Mouse (Mus musculus) forebrain, embryonic 16.5 days (tissue): ENCODE data around the gene Schip1. TPM values are rescaled to one million over a fixed set of nuclear protein-coding genes. Genes with fewer than 3 reads are reported as not detected.
A peak's percentile ranks its signal among the peaks of the same experiment; 100 is the strongest.

Source experiments
- ATAC-seq: fragments of 200-750 bp; cut with Nextera tagmentation; 2 replicates; pipeline ENCODE4 v1.8.0; 2017; ENCODE audit warnings: mild to moderate bottlenecking, moderate library complexity
- H3K27ac ChIP-seq: fragments of 300-500 bp; sonication (generic); 2 replicates; pipeline ENCODE4 v1.5.1; 2014; ENCODE audit warnings: low read length, control low read depth
- H3K27me3 ChIP-seq: fragments of 300-500 bp; sonication (generic); replicated peaks from 2 replicates; pipeline ENCODE4 v1.6.1; 2014; ENCODE audit warnings: low read length; ENCODE audit not compliant: control insufficient read depth, insufficient read depth
- H3K36me3 ChIP-seq: fragments of 300-500 bp; sonication (generic); 2 replicates; pipeline ENCODE4 v1.6.1; 2014; ENCODE audit not compliant: control insufficient read depth, insufficient read depth
- H3K4me1 ChIP-seq: fragments of 300-500 bp; sonication (generic); replicated peaks from 2 replicates; pipeline ENCODE4 v1.6.1; 2014; ENCODE audit warnings: low read length; ENCODE audit not compliant: control insufficient read depth, insufficient read depth
- H3K4me2 ChIP-seq: fragments of 300-500 bp; sonication (generic); 2 replicates; pipeline ENCODE4 v1.6.1; 2014; ENCODE audit warnings: mild to moderate bottlenecking, low read length, control low read depth
- H3K4me3 ChIP-seq: fragments of 300-500 bp; sonication (generic); replicated peaks from 2 replicates; pipeline ENCODE4 v1.5.1; 2014; ENCODE audit warnings: mild to moderate bottlenecking, low read length, control low read depth
- H3K9ac ChIP-seq: fragments of 300-500 bp; sonication (generic); replicated peaks from 2 replicates; pipeline ENCODE4 v1.6.1; 2014; ENCODE audit warnings: low read depth, low read length, control low read depth
- H3K9me3 ChIP-seq: fragments of 300-500 bp; sonication (generic); 2 replicates; pipeline ENCODE4 v1.6.1; 2016; ENCODE audit warnings: low read length; ENCODE audit not compliant: control insufficient read depth
- WGBS: fragments of 180-500 bp; shearing (Covaris S2); extraction: QIAGEN DNeasy Blood & Tissue Kit; methylation state at CpG from one replicate; pipeline ENCODE4 v1.1.7; 2014; 5-methylcytosine and 5-hydroxymethylcytosine counted together
- polyA plus RNA-seq: library from polyadenylated mRNA; unstranded; fragments of >200 nt; fragmentation: Nextera tagmentation; extraction: Ambion mirVana; gene quantifications from 2 replicates; pipeline ENCODE4 v1.2.1, GENCODE M21; 2015

Gene Schip1
- polyA plus RNA-seq, 1 experiment from 2014 or later, result 173 TPM

DNA sequence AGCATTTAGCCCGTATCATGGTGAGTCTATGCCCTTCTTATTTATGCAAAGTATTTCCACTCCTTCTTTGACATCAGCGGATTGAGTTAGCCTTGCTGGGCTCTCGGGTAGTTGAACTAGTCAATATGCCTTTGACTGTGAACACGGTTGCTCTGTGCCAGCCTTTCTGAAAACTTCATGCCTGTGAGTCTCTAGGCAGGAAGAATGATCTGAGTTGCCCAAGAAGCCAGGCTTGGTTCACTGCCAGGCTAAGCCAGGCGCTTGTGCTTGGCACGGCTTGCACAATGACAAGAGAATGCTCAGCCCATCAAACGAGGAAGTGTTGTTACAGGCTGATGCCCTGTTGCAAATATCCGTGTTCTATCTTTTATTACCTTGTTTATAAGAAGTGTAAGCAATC, 499.3 kb downstream of the Schip1 start:
- H3K4me2 ChIP-seq, result no peak overlapping the region
- no peak overlapping the region for H3K4me3 ChIP-seq
- H3K4me1 ChIP-seq, result peaks cover 22% of the 10 kb centered on the region
- H3K27ac ChIP-seq, result no peak overlapping the region
- no peaks in the 10 kb centered on the region for H3K36me3 ChIP-seq
- no peaks in the 10 kb centered on the region for H3K27me3 ChIP-seq
- no peak overlapping the region for H3K9ac ChIP-seq
- 27% methylated on average over 8 of the region's 8 CpGs for WGBS
- H3K9me3 ChIP-seq, result no peaks in the 10 kb centered on the region
- peak; percentile 69; the same call in 1 of the 2 replicates for ATAC-seq

DNA sequence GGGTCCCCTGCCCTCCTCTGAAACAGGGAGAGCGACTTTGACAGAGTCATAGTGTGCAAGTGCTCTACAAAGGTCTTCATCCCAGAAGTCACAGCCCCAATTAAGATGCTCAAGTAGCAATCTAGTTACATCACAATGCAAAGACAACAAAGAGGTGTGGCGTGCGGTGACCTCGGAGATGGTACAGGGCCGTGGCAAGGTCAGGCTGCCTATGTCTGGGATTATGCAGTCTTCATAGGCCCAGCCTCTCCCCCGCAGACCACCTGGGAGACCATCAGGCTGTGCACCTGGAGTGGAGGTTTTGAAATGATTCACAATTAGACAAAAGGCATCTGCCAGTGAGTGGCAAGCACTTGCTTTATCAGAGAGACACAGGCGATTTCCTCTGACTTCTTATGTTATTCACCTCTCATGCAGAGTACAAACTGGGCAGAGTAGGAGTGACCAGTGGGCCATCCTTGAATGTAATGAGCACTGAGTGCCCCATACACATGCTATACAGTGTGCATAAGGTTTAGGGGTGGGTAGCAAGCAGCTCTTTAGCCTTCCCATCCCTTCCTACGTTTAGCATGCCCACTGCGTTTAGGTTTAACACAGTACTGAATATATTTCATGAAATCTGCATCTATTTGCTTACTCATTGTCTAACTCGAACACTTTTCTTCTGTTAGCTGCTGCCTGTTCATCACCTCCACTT, 500.5 kb downstream of the Schip1 start:
- peak; percentile 26 for ATAC-seq
- Histone ChIP-seq H3K9me3 (no peaks in the 10 kb centered on the region), H3K36me3 (no peaks in the 10 kb centered on the region), H3K9ac (no peak overlapping the region), H3K27me3 (no peaks in the 10 kb centered on the region), H3K27ac (no peak overlapping the region; the same call in 1 of the 2 replicates), H3K4me1 (peaks cover 22% of the 10 kb centered on the region), H3K4me2 (no peak overlapping the region), H3K4me3 (no peak overlapping the region)
- 56% methylated on average over 10 of the region's 10 CpGs for WGBS

DNA sequence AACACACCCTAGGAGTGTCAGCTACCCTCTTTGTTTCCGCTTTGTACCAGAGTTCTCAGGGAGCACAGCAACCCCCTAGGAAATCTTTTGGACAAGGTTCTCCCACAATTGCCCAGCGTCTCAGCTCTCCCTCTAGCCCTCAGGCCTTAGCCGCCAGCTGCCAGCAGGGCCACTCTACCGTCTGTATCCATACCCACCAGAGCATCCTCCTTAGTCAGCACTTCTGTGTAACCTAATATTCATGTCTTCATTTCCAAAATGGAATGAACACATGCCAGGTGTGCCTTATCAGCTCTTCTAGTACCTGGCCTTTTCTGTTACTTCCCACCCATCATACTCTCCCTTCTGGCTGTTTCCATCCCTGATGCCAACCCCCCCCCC, 501.1 kb downstream of the Schip1 start:
- ATAC-seq, result no peak
- 48% methylated on average over 4 of the region's 4 CpGs for WGBS

DNA sequence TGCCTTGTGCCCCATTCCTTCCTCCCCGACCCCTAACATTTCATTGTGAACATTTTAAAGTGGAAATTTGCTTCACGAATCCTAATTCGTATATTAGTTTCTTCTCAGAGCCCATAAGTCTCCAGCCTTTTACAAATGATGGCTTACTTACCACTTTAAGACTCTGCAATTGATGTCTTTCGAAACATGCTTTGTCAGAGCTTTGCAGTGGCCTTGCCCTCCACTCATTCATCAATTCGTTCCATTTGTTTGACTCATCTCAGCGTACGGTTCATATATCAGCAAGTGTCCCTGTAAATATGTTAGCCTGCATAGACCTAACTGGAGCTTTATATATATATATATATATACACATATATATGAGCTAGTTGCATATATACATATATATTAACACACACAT, 503.0 kb downstream of the Schip1 start:
- Histone ChIP-seq H3K27ac (no peak overlapping the region), H3K4me3 (no peak overlapping the region), H3K36me3 (no peaks in the 10 kb centered on the region), H3K4me1 (peaks cover 25% of the 10 kb centered on the region), H3K9me3 (no peaks in the 10 kb centered on the region), H3K27me3 (no peaks in the 10 kb centered on the region), H3K9ac (no peak overlapping the region), H3K4me2 (no peak overlapping the region)
- 92% methylated on average over 7 of the region's 7 CpGs for WGBS
- ATAC-seq, result no peak

More for the DNA sequence above, 501.1 kb downstream of the Schip1 start:
- Histone ChIP-seq H3K27me3 (no peaks in the 10 kb centered on the region), H3K36me3 (no peaks in the 10 kb centered on the region), H3K4me2 (no peak overlapping the region), H3K9ac (no peak overlapping the region), H3K9me3 (no peaks in the 10 kb centered on the region), H3K4me3 (no peak overlapping the region), H3K27ac (no peak overlapping the region), H3K4me1 (peaks cover 22% of the 10 kb centered on the region)

DNA sequence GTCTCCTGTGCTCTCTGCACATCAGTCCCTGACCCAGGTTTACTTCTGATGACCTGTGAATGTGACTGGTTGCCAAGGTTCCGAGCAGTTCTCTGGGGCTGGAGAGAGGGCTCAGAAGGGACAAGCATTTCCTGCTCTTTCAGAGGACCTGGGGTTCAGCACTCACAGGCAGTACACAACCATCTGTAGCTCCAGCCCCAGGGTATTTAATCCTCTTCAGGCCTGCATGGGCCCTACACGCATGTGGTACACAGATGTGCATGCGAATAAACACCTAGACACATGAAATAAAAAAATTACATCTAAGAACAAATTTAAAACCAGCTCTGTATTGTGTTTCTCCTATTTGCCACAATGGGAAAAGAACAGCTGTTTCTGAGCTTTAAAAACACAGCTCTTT, 503.5 kb downstream of the Schip1 start:
- Histone ChIP-seq H3K27ac (no peak overlapping the region), H3K4me1 (peaks cover 24% of the 10 kb centered on the region), H3K36me3 (no peaks in the 10 kb centered on the region), H3K4me3 (no peak overlapping the region), H3K9me3 (no peaks in the 10 kb centered on the region), H3K9ac (no peak overlapping the region), H3K27me3 (no peaks in the 10 kb centered on the region), H3K4me2 (no peak overlapping the region)
- no peak for ATAC-seq
- WGBS, result 83% methylated on average over 3 of the region's 3 CpGs

DNA sequence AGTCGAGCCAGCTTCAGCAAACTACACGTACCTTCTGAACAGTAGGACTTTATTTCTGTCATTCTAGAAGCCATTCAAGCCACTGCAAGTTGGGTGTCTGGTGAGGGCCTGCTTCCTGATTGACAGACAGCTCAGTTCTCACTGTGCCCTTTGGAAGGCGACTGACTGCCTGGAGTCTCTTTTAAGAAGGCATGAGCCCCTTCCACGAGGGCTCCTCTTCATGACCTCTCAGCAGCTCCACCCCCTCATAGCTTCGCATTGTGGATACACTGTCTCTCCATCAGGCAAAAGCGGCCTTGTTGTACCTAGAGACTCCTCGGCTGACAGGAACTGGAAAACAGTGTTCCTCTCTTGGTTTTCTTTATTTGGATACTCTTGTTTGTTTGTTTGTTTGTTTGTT, 504.1 kb downstream of the Schip1 start:
- no peak overlapping the region for H3K27ac ChIP-seq
- ATAC-seq, result no peak
- peaks cover 25% of the 10 kb centered on the region for H3K4me1 ChIP-seq
- no peak overlapping the region for H3K9ac ChIP-seq
- H3K4me2 ChIP-seq, result no peak overlapping the region
- WGBS, result 51% methylated on average over 7 of the region's 7 CpGs
- no peaks in the 10 kb centered on the region for H3K36me3 ChIP-seq
- no peaks in the 10 kb centered on the region for H3K27me3 ChIP-seq
- no peak overlapping the region for H3K4me3 ChIP-seq
- H3K9me3 ChIP-seq, result no peaks in the 10 kb centered on the region

DNA sequence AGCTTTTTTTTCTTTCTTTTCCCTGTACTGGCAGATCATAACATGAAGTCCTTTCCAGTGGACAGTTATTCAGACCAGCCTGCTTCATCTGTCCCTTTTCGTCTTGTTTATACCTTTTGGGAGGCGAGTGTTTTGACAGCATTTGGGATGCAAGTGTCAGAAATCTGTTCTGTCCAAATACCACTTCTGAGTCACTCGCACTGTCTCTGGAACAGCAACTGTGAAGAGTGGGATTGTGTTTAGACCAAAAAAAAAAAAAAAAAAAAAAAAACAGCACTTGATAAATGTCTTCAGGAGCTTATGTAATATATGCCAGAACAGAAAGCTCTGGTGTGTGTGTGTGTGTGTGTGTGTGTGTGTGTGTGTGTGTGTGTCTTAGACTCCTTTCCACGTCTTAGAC, 505.7 kb downstream of the Schip1 start:
- 64% methylated on average over 4 of the region's 4 CpGs for WGBS
- no peaks in the 10 kb centered on the region for H3K9me3 ChIP-seq
- ATAC-seq, result no peak
- H3K4me3 ChIP-seq, result no peak overlapping the region
- H3K27ac ChIP-seq, result no peak overlapping the region
- no peak overlapping the region for H3K9ac ChIP-seq
- no peak overlapping the region for H3K4me2 ChIP-seq
- H3K4me1 ChIP-seq, result peaks cover 26% of the 10 kb centered on the region
- H3K36me3 ChIP-seq, result no peaks in the 10 kb centered on the region
- no peaks in the 10 kb centered on the region for H3K27me3 ChIP-seq

DNA sequence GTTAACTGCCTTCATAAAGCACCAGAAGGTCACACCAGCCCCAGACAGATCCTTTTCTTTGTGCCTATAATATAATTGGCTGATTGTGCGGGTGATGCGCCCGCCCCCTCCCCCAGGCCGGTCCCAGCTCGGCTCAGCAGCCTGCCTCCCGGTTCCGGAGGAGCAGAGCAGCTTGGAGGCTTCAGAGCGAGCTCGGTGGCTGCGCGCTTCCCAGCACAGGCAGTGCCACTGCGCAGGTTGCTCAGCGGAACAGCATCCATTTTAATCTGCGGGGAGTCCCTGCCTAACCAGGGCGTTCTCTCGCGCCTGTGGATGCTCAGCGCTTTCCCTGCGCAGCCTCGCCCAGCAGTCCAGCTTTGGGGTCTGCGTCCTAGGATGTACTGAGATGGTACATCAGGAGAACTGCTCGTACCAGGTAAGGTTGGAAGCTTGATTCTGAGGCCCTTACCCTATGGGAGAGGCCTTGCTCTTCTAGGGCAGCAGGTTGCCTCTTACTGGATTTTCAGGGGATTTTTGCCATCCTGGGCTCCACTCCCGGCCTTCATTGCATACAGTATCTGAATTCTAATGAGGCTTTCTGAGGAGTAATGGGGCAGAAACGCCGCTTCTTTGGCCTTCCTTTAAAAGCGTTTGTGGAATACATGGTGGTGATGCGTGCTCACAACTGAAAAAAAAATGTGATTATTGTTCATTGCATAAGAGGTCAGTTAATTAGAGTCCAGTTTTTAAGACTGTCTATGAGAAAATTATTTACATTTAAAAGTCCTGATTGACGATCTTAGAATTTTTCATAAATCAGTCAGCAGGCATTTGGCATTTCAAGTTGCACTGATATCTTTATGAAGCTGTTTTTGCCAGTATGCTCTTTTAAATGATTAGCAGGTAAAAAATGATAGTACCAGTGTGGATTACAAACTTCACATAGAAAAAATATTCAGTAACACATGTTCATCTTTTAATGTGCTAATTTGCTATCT, 507.9 kb downstream of the Schip1 start:
- Histone ChIP-seq H3K27me3 (no peaks in the 10 kb centered on the region), H3K36me3 (no peaks in the 10 kb centered on the region), H3K4me1 (peaks cover 43% of the 10 kb centered on the region), H3K4me3 (peak overlapping the region; percentile 66), H3K27ac (peak overlapping the region; percentile 98), H3K4me2 (peak overlapping the region; percentile 78), H3K9ac (peak overlapping the region; percentile 81), H3K9me3 (no peaks in the 10 kb centered on the region)
- ATAC-seq, result peak; percentile 96
- 2% methylated on average over 28 of the region's 28 CpGs for WGBS

DNA sequence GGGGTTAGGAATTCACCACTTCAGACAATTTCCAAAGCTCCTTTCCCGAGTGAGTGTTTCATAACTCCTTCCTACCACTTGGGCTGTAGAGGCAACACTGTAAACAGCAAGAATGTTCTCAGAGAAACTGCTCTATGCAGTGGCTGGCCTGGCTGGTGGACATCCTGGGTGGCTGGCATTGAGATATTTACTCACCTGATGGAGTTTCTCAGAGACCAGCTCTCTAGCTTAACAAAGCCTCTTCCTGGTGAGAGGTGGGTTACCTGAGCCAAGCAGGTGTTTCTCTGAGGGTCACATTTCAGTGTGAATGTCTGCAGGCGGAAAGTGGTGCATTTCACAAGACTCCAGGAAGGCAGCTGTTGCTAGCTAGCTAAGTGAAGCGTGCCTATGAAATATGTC, 508.6 kb downstream of the Schip1 start:
- 28% methylated on average over 3 of the region's 3 CpGs for WGBS
- Histone ChIP-seq H3K36me3 (no peaks in the 10 kb centered on the region), H3K9ac (peak overlapping the region; percentile 65), H3K27ac (peak overlapping the region; percentile 86), H3K4me1 (peaks cover 43% of the 10 kb centered on the region), H3K4me2 (peak overlapping the region; percentile 78), H3K9me3 (no peaks in the 10 kb centered on the region), H3K4me3 (peak overlapping the region; percentile 66), H3K27me3 (no peaks in the 10 kb centered on the region)
- no peak for ATAC-seq
